Mouse (Mus musculus) liver, embryonic 14.5 days (tissue): Measurements from ENCODE around the gene Ifnar2. TPM values are rescaled to one million over a fixed set of nuclear protein-coding genes. Genes with fewer than 3 reads are reported as not detected.

ENCODE experiments used
- ATAC-seq: fragments of 200-750 bp; cut with Nextera tagmentation; 2 replicates; pipeline ENCODE4 v1.8.0; 2017; ENCODE audit warnings: moderate number of reproducible peaks, mild to moderate bottlenecking, moderate library complexity; ENCODE audit not compliant: insufficient read depth
- DNase-seq, 3 experiments: peaks; one replicate each; pipeline ENCODE4 v3.0.0-alpha.2; 2012 to 2013; ENCODE audit warnings: low read depth in 3 of 3, low spot score in 3 of 3
- H3K27ac ChIP-seq: fragments of 300-500 bp; sonication (generic); 2 replicates; pipeline ENCODE4 v1.5.1; 2014; ENCODE audit warnings: moderate library complexity, mild to moderate bottlenecking, control low read depth, inconsistent platforms
- H3K27me3 ChIP-seq: fragments of 300-500 bp; sonication (generic); 2 replicates; pipeline ENCODE4 v1.6.1; 2014; ENCODE audit warnings: mild to moderate bottlenecking, low read length, moderate library complexity; ENCODE audit not compliant: control insufficient read depth, insufficient read depth
- H3K36me3 ChIP-seq: fragments of 300-500 bp; sonication (generic); replicated peaks from 2 replicates; pipeline ENCODE4 v1.6.1; 2014; ENCODE audit warnings: low read depth; ENCODE audit not compliant: control insufficient read depth, insufficient read depth
- H3K4me1 ChIP-seq, 2 experiments: fragments of 200-500 bp in 1 of 2; fragments of 300-500 bp in 1 of 2; sonication (generic) in 1 of 2; replicated peaks; 2 replicates each; pipeline ENCODE4 v1.6.1; 2012 to 2014; ENCODE audit warnings: antibody characterized with exemption in 1 of 2, inconsistent platforms in 1 of 2, low read length in 1 of 2; ENCODE audit not compliant: control insufficient read depth in 2 of 2, insufficient read depth in 2 of 2
- H3K4me2 ChIP-seq: fragments of 300-500 bp; sonication (generic); 2 replicates; pipeline ENCODE4 v1.6.1; 2014; ENCODE audit warnings: low read depth, mild to moderate bottlenecking, control low read depth, moderate library complexity
- H3K4me3 ChIP-seq, 2 experiments: fragments of 200-500 bp in 1 of 2; fragments of 300-500 bp in 1 of 2; sonication (generic) in 1 of 2; 2 replicates each; pipeline ENCODE4 v1.5.1; 2012 to 2014; ENCODE audit warnings: low read depth in 2 of 2, low read length in 2 of 2, mild to moderate bottlenecking in 2 of 2, control low read depth in 1 of 2, inconsistent platforms in 1 of 2, moderate library complexity in 1 of 2; ENCODE audit not compliant: insufficient read depth in 1 of 2
- H3K9ac ChIP-seq: fragments of 300-500 bp; sonication (generic); replicated peaks from 2 replicates; pipeline ENCODE4 v1.6.1; 2014; ENCODE audit warnings: mild to moderate bottlenecking, control low read depth, moderate library complexity
- H3K9me3 ChIP-seq: fragments of 300-500 bp; sonication (generic); 2 replicates; pipeline ENCODE4 v1.6.1; 2016; ENCODE audit warnings: low read length, mixed read lengths; ENCODE audit not compliant: control insufficient read depth
- CTCF ChIP-seq: IDR thresholded peaks from 2 replicates; pipeline ENCODE4 v1.5.1; 2016; ENCODE audit warnings: antibody characterized with exemption, low read depth, control low read depth
- EP300 ChIP-seq: IDR thresholded peaks from 2 replicates; pipeline ENCODE4 v1.6.1; 2016; ENCODE audit warnings: antibody characterized with exemption, low read depth
- WGBS: fragments of 180-500 bp; shearing (Covaris S2); extraction: QIAGEN DNeasy Blood & Tissue Kit; methylation state at CpG from one replicate; pipeline ENCODE4 v1.1.7; 2014; ENCODE audit not compliant: insufficient replicate concordance; 5-methylcytosine and 5-hydroxymethylcytosine counted together
- polyA plus RNA-seq, 2 experiments: library from polyadenylated mRNA; depleted of rRNA in 1 of 2; stranded (reverse) in 1 of 2; unstranded in 1 of 2; fragments of >200 nt; fragmentation: Nextera tagmentation in 1 of 2; extraction: Ambion mirVana in 1 of 2; gene quantifications; 2 replicates each; pipeline versions ENCODE4 v1.2.1 to v1.2.3; 2012 to 2014

Ifnar2 gene
- polyA plus RNA-seq, 2 experiments, result 33.1 to 68.4 TPM

DNA sequence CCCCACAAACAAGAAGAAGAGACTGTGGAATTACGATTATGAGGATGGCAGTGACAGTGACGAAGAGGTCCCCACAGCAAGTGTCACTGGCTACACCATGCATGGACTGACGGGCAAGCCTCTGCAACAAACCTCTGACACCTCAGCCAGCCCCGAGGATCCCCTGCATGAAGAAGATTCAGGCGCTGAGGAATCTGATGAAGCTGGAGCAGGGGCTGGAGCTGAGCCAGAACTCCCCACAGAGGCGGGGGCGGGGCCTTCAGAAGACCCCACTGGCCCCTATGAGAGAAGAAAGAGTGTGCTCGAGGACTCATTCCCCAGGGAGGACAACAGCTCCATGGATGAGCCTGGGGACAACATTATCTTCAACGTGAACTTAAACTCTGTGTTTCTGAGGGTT, 31.2 kb downstream of the Ifnar2 start:
- no peak overlapping the region for H3K9ac ChIP-seq
- H3K9me3 ChIP-seq, result no peaks in the 10 kb centered on the region
- H3K4me2 ChIP-seq, result no peak overlapping the region
- H3K4me1 ChIP-seq, result peaks cover 13 to 22% of the 10 kb centered on the region in 2 experiments
- ATAC-seq (no peak), DNase-seq (no peak)
- 84% methylated on average over 9 of the region's 9 CpGs for WGBS
- no peak for TF ChIP-seq EP300
- no peak for TF ChIP-seq CTCF
- H3K4me3 ChIP-seq, result no peak overlapping the region
- H3K27ac ChIP-seq, result no peak overlapping the region
- H3K27me3 ChIP-seq, result no peaks in the 10 kb centered on the region
- H3K36me3 ChIP-seq, result peaks cover 38% of the 10 kb centered on the region

DNA sequence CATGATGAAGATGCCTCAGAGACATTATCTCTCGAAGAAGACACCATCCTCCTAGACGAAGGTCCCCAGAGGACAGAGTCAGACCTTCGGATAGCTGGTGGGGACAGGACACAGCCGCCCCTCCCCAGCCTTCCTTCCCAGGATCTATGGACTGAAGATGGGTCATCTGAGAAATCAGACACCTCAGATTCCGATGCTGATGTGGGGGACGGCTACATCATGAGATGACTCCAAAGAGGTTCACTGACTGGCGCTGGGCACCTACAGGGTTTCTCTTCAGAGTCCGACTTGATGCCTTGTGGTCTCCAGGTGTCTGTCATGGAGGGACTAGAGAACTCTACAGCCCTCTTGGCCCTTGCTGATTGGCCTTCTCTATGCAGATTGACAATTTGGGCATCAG, 31.6 kb downstream of the Ifnar2 start:
- peaks cover 13 to 26% of the 10 kb centered on the region in 2 experiments for H3K4me1 ChIP-seq
- ATAC-seq, result no peak

DNA sequence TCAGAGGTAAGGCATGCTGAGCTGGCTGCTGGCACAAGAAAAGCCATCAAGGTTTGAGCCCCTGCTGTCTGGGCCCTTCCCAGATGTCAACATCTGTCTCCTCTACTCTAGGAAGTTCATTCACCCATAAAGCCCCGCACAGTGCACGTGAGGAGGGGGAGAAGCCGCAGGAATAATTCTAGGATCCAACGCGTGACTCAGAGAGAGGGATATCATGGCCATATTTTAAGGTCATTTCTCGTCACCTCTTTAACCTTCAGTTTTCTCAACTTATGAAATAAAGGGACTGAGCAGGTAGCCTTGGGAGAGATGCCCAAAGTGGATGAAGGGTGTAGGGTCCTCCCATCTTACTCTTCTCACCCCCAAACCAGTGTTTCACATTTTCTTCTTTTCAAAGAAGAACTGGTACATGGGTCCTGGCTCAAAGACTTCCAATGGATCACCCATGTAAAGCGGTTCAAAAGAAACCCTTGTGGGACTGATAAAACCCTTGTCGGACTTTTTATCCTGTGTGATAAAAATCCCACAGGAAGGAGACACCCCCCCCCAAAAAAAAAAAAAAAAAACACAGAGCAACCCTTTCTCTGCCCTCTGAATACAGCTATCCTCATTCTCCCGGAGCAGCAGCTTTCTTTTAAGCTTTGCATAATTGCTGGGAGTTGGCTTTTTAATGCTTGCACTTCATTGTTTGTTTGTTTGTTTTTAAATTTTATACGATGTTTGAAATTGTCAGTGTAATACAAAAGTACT, 32.4 kb downstream of the Ifnar2 start:
- no peak for DNase-seq
- Histone ChIP-seq H3K4me1 (peaks cover 13 to 26% of the 10 kb centered on the region in 2 experiments), H3K9me3 (no peaks in the 10 kb centered on the region), H3K4me3 (no peak overlapping the region; a peak in 1 of 4 replicates), H3K36me3 (peaks cover 38% of the 10 kb centered on the region), H3K27ac (peak overlapping the region; percentile 8; the same call in 1 of the 2 replicates), H3K4me2 (peak overlapping the region; percentile 99), H3K27me3 (no peaks in the 10 kb centered on the region), H3K9ac (no peak overlapping the region)
- no peak for TF ChIP-seq CTCF
- no peak for TF ChIP-seq EP300
- 72% methylated on average over 10 of the region's 10 CpGs for WGBS
- no peak for ATAC-seq

More for the DNA sequence above, 31.6 kb downstream of the Ifnar2 start:
- no peaks in the 10 kb centered on the region for H3K27me3 ChIP-seq
- H3K9ac ChIP-seq, result no peak overlapping the region
- H3K4me2 ChIP-seq, result no peak overlapping the region
- DNase-seq, result no peak
- no peaks in the 10 kb centered on the region for H3K9me3 ChIP-seq
- peaks cover 38% of the 10 kb centered on the region for H3K36me3 ChIP-seq
- WGBS, result 88% methylated on average over 8 of the region's 8 CpGs
- no peak overlapping the region for H3K27ac ChIP-seq
- TF ChIP-seq CTCF, result no peak
- no peak for TF ChIP-seq EP300
- no peak overlapping the region for H3K4me3 ChIP-seq

DNA sequence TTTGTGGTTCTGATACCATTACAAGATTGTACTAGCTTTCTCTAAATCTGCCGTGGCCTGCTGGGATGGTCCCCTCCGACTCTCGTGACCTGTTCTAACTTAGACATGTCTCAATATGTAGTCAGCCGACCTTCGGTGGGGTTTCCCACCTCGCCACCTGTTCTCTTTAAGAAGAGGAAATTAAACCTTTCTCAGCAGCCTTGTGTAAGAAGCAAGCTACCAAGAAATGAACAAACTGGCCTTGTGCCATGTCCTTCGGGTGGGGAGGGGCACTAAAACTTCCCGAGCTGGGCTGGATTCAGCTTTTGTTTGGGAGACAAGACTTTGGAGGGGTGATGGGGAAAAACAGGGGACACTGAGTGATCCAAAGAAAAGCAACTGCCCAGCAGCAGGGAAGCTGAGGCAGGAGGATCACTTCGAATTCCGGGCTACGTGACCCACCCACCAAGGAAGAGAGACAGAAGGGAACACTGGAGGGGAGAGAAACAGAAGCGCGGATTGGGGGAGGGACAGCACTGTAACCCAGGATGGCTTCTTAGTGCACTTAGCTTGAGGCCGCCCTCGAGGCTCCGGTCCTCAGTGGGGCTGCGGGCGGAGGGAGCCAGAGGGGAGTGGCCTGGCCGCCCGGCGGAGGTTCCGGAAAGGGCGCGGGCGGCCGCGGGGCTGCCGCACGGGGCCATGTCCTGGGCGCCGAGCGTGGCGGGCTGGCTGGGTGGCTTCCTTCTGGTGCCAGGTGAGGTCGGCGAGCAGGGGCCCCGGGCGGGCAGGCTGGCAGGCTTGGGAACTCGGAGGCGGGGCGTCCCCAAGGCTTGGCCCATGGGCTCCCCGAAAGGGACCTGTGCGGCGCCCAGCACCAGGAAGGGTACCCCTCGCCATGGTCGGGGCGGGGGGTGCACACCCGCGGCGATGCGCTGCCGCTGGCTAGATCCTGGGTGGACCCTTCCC, 33.3 kb downstream of the Ifnar2 start, which contains the start of gene Il10rb:
Il10rb (plus strand) TSS at position 525 of the 945 bp plus-strand sequence.
- ATAC-seq (peak; percentile 91), DNase-seq (peak; percentile 60 to 67 (median 64))
- peak within 1 kb of the TSS; percentile 98 for H3K9ac ChIP-seq
- H3K4me2 ChIP-seq, result peak within 1 kb of the TSS; percentile 99
- peak within 1 kb of the TSS; percentile 73 to 91 for H3K4me3 ChIP-seq
- peak within 1 kb of the TSS; percentile 79 for H3K27ac ChIP-seq
- no peaks in the 10 kb centered on the region for H3K27me3 ChIP-seq
- no peaks in the 10 kb centered on the region for H3K9me3 ChIP-seq
- peaks cover 13 to 30% of the 10 kb centered on the region in 2 experiments for H3K4me1 ChIP-seq
- TF ChIP-seq CTCF (no peak), EP300 (no peak; the same call in 1 of the 2 replicates)
- peaks cover 37% of the 10 kb centered on the region for H3K36me3 ChIP-seq
- 2% methylated on average over 51 of the region's 51 CpGs for WGBS
